Mouse (Mus musculus): ENCODE measurements around the gene Acbd5.

DNA sequence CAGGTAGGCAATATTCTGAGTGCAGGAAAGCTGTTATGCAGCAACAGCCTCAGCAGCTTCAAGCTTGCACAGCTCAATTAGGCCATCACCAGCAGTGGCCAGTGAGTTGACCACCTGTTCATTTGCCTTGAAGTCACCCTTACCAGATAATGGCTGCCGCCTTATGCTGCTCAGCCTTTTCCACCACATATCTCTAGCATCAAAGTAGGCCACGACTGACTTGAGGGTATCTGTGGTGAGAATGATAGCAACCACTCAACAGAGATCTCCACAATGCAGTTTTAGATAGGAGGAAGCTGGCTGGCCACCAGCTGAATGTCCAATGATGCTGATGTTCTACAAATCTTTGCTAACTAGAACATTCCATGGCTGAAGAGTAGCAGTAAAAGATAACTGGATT lies 48.8 kb upstream of the Acbd5 start:
- no peak for TF ChIP-seq CTCF (IDR thresholded peaks at IDR 0.05; ENCODE audit: low read depth)
- TF ChIP-seq EP300 (optimal IDR thresholded peaks at IDR 0.05) = no peak
